Mouse (Mus musculus) CH12.LX (cell line): ENCODE results near the gene Tmem108.

Experiments used
- CTCF ChIP-seq, 2 experiments: IDR thresholded peaks in 1 of 2; conservative IDR thresholded peaks in 1 of 2; 2 replicates each; pipeline ENCODE4 v1.5.1; 2011 to 2012; ENCODE audit warnings: low read depth in 2 of 2, low read length in 2 of 2, improper control_type of control experiment in 1 of 2, inconsistent platforms in 1 of 2, mild to moderate bottlenecking in 1 of 2, moderate library complexity in 1 of 2
- EP300 ChIP-seq: IDR thresholded peaks from 2 replicates; pipeline ENCODE4 v1.6.1; 2011; ENCODE audit warnings: low read length, improper control_type of control experiment
- ETS1 ChIP-seq: conservative IDR thresholded peaks from 2 replicates; pipeline ENCODE4 v1.6.1; 2012; ENCODE audit warnings: low read depth, mild to moderate bottlenecking, inconsistent platforms, low read length, improper control_type of control experiment, moderate library complexity
- GABPA ChIP-seq: IDR thresholded peaks from 2 replicates; pipeline ENCODE4 v1.6.1; 2012; ENCODE audit warnings: low read depth, low read length, improper control_type of control experiment, inconsistent platforms; ENCODE audit not compliant: insufficient replicate concordance
- HCFC1 ChIP-seq: IDR thresholded peaks from 2 replicates; pipeline ENCODE4 v1.6.1; 2012; ENCODE audit warnings: low read depth, mild to moderate bottlenecking, inconsistent platforms, low read length, improper control_type of control experiment

DNA sequence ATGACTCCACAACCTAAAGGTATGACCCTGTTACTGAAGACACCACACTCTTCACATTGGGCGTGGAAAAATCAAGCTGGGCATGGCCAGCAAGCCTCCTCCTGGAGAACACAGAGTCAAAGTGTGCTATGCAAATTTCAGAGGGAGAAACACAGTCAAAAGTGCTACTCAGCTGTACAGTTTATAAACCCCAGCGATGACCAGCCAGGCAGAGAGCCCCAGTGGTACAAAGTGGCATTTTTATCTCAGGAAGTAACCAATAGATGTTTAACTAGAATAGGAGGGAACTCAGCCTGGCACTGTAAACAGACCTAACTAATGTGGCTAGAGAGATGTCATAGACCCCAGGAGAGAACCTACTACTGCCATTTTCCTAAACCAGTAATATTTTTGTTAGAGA lies 115.0 kb downstream of the Tmem108 start:
- no peak for TF ChIP-seq EP300
- no peak for TF ChIP-seq HCFC1
- no peak for TF ChIP-seq ETS1
- no peak for TF ChIP-seq GABPA
- TF ChIP-seq CTCF (conservative IDR thresholded peaks at IDR 0.05 in 1 of 2, IDR thresholded peaks at IDR 0.05 in 1 of 2; ENCODE audit: low read depth in 2 of 2, low read length in 2 of 2), result no peak
